Mouse (Mus musculus): ENCODE results near the gene Sf3b4. TPM values are rescaled to one million over a fixed set of nuclear protein-coding genes. Genes with fewer than 3 reads are reported as not detected.
"Not testable (repeated sequence)": the region's sequence is repeated elsewhere in the genome, so short reads cannot be mapped to it uniquely, and the experiment has no call there.

Sf3b4 gene
- polyA plus RNA-seq, 1 experiment from 2014 or later: 145 TPM

DNA sequence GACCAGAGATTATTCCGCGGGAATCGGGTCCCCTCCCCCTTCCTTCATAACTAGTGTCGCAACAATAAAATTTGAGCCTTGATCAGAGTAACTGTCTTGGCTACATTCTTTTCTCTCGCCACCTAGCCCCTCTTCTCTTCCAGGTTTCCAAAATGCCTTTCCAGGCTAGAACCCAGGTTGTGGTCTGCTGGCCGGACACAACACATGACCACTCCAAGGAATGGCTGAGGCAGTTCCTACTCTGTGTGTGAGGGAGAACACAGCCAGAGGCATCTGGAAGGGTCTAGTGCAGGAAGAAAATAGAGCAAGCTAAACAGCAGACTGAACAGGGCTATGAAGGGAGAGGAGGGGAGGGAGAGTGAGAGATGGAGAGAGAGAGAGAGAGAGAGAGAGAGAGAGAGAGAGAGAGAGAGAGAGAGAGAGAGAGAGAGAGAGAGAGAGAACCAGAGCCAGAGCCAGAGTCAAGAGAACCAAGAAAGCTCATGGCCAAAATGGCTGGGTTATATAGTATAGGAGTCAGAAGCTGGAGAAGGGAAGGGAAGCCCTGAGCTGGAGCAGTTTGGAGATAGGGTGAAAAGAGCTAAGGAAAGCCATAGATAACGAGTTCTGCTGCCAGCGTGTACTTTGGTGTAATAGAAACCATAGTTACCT is 26.6 kb downstream of the Sf3b4 start:
- not testable (repeated sequence) for H3K36me3 ChIP-seq (ENCODE audit: control insufficient read depth, insufficient read depth, low read length); H3K27me3 ChIP-seq (ENCODE audit: control insufficient read depth, insufficient read depth, low read length); H3K9ac ChIP-seq (replicated peaks; ENCODE audit: low read depth, low read length); H3K27ac ChIP-seq (ENCODE audit: low read depth, low read length); H3K9me3 ChIP-seq (ENCODE audit: control insufficient read depth, low read length); H3K4me3 ChIP-seq (ENCODE audit: low read depth, low read length); ATAC-seq (ENCODE audit: low read depth); H3K4me2 ChIP-seq (ENCODE audit: low read depth, low read length)
- 79% methylated on average over 3 of the region's 8 CpGs for WGBS
- H3K4me1 ChIP-seq (ENCODE audit: control insufficient read depth, insufficient read depth, low read length): peaks cover 11% of the 10 kb centered on the region; the same call in 1 of the 2 replicates

DNA sequence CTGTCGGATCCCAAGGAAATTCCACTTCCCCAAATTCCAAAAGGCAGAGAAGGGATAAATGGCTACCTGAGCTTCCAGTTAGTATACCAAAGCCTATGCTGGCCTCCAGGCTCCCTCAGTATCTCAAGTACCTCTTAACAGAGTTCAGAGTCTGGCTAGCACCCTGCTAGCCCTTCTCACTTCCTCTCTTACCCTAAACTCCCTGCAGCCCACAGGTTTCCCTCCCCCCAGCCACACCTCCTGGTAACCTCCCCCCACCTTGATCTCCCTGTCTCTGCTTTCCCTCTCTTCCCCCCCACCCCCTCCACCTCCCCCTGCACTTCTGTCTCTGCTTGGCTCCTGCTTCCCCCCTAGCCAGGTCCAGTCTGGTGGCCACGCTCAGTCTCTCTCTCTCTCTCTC is 27.6 kb downstream of the Sf3b4 start:
- no peak overlapping the region for H3K27ac ChIP-seq (ENCODE audit: low read depth, low read length)
- no peaks in the 10 kb centered on the region for H3K9me3 ChIP-seq (ENCODE audit: control insufficient read depth, low read length)
- no peaks in the 10 kb centered on the region for H3K36me3 ChIP-seq (ENCODE audit: control insufficient read depth, insufficient read depth, low read length)
- no peak overlapping the region for H3K4me2 ChIP-seq (ENCODE audit: low read depth, low read length)
- no peak overlapping the region for H3K9ac ChIP-seq (replicated peaks; ENCODE audit: low read depth, low read length)
- no peaks in the 10 kb centered on the region for H3K27me3 ChIP-seq (ENCODE audit: control insufficient read depth, insufficient read depth, low read length)
- peaks cover 11% of the 10 kb centered on the region; the same call in 1 of the 2 replicates for H3K4me1 ChIP-seq (ENCODE audit: control insufficient read depth, insufficient read depth, low read length)
- no peak for ATAC-seq (ENCODE audit: low read depth)
- no peak overlapping the region for H3K4me3 ChIP-seq (ENCODE audit: low read depth, low read length)
- 79% methylated on average over 2 of the region's 2 CpGs for WGBS

DNA sequence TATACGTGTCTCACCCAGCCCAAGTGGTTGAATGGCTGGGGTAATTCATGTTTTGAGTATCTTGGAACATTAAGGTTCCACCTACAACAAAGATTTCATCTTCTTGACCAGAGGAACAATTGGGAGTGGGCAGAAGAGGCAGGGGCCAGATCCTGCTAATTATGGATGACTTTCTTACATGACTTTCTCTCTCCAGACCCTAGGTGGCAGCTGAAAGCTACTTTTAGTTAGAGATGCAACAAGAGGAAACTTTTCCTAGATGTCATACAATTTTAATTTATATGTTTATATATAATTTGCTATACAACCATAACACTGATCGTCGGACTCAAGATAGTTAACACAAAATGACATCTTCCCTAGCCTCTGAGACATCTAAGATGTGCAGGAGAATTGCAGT is 35.7 kb downstream of the Sf3b4 start:
- Histone ChIP-seq H3K36me3 (ENCODE audit: control insufficient read depth, insufficient read depth, low read length) (no peaks in the 10 kb centered on the region), H3K9me3 (ENCODE audit: control insufficient read depth, low read length) (no peaks in the 10 kb centered on the region), H3K27me3 (ENCODE audit: control insufficient read depth, insufficient read depth, low read length) (no peaks in the 10 kb centered on the region), H3K9ac (replicated peaks; ENCODE audit: low read depth, low read length) (no peak overlapping the region), H3K4me3 (ENCODE audit: low read depth, low read length) (no peak overlapping the region), H3K27ac (ENCODE audit: low read depth, low read length) (no peak overlapping the region), H3K4me2 (ENCODE audit: low read depth, low read length) (no peak overlapping the region), H3K4me1 (ENCODE audit: control insufficient read depth, insufficient read depth, low read length) (no peaks in the 10 kb centered on the region)
- no peak for ATAC-seq (ENCODE audit: low read depth)
- WGBS: 88% methylated on average over 3 of the region's 3 CpGs

DNA sequence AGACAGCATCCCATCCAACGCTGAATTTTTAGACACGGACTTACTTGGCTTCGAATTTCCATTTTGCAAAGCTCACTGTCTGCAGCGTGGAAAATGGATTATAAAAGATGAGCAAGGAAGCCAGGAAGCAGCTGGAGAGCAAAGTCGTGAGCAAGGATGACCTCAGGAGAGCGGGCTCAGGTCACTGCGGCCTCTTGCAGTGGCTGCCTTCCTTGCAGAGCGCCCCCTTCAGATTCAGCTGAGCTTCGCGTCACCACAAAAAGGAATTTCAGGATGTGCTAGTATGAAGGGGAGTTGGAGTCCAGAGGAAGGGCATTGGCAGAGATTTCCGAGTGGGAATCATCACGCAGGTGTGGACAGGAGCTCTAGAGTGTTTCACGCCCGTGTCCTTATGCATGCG is 37.1 kb downstream of the Sf3b4 start:
- Histone ChIP-seq H3K27ac (ENCODE audit: low read depth, low read length) (no peak overlapping the region), H3K9ac (replicated peaks; ENCODE audit: low read depth, low read length) (no peak overlapping the region), H3K4me3 (ENCODE audit: low read depth, low read length) (no peak overlapping the region), H3K9me3 (ENCODE audit: control insufficient read depth, low read length) (no peaks in the 10 kb centered on the region), H3K27me3 (ENCODE audit: control insufficient read depth, insufficient read depth, low read length) (no peaks in the 10 kb centered on the region), H3K36me3 (ENCODE audit: control insufficient read depth, insufficient read depth, low read length) (no peaks in the 10 kb centered on the region), H3K4me2 (ENCODE audit: low read depth, low read length) (no peak overlapping the region), H3K4me1 (ENCODE audit: control insufficient read depth, insufficient read depth, low read length) (no peaks in the 10 kb centered on the region)
- no peak for ATAC-seq (ENCODE audit: low read depth)
- 32% methylated on average over 15 of the region's 15 CpGs for WGBS

DNA sequence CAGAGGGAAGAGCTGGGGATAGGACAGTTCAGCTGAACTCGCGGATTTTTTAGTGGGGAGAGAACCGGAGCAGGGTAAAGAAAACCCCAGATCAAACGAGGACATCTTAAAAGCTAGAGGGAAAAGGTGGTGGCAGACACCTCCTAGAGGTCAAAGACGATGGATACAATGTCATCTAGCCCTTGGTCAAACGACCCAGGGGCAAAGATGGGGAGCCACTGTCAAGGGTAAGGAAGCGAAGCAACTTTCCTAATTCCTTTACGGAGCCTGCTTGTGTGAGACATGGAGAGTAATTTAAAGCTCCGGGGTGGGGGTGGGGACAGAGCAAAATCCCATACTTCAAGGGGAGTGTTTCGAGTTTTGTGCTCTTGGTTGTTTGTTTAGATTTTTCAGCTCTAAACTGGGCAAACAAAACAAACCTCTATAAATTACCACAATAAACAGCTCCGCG is 47.1 kb downstream of the Sf3b4 start:
- H3K27me3 ChIP-seq (ENCODE audit: control insufficient read depth, insufficient read depth, low read length): no peaks in the 10 kb centered on the region
- peak overlapping the region; percentile 48 for H3K4me3 ChIP-seq (ENCODE audit: low read depth, low read length)
- no peaks in the 10 kb centered on the region for H3K36me3 ChIP-seq (ENCODE audit: control insufficient read depth, insufficient read depth, low read length)
- no peaks in the 10 kb centered on the region for H3K9me3 ChIP-seq (ENCODE audit: control insufficient read depth, low read length)
- H3K27ac ChIP-seq (ENCODE audit: low read depth, low read length): peak overlapping the region; percentile 95
- H3K4me2 ChIP-seq (ENCODE audit: low read depth, low read length): peak overlapping the region; percentile 83
- peaks cover 13% of the 10 kb centered on the region for H3K4me1 ChIP-seq (ENCODE audit: control insufficient read depth, insufficient read depth, low read length)
- H3K9ac ChIP-seq (replicated peaks; ENCODE audit: low read depth, low read length): peak overlapping the region; percentile 50
- WGBS: 0% methylated on average over 12 of the region's 12 CpGs
- peak; percentile 40 for ATAC-seq (ENCODE audit: low read depth)

DNA sequence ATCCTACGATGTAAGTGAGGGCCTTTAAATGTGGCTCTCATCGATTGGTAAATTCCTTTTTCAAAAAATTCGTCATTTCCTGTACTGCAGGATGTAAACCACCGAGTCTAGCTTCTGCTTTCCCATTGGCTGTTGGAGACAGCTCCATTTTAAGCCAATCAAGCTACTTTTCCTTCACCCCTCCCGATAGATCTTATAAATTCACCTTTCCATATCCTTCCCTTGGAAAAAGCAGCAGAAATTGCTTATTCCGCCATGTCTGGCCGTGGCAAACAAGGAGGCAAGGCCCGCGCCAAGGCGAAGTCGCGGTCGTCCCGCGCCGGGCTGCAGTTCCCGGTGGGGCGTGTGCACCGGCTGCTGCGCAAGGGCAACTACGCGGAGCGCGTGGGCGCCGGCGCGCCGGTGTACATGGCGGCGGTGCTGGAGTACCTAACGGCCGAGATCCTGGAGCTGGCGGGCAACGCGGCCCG is 47.6 kb downstream of the Sf3b4 start, which contains the start of the genes Bola1 and Hist2h2ab:
TSS of gene Bola1 (minus strand) at position 49 of the 470 bp plus-strand sequence.
TSS of gene Hist2h2ab (plus strand) at position 205 of the 470 bp plus-strand sequence.
- no peaks in the 10 kb centered on the region for H3K27me3 ChIP-seq (ENCODE audit: control insufficient read depth, insufficient read depth, low read length)
- H3K9ac ChIP-seq (replicated peaks; ENCODE audit: low read depth, low read length): peak within 1 kb of the TSS; percentile 54
- peak within 1 kb of the TSS; percentile 48 for H3K4me3 ChIP-seq (ENCODE audit: low read depth, low read length)
- peaks cover 13% of the 10 kb centered on the region for H3K4me1 ChIP-seq (ENCODE audit: control insufficient read depth, insufficient read depth, low read length)
- H3K27ac ChIP-seq (ENCODE audit: low read depth, low read length): peak within 1 kb of the TSS; percentile 95
- no peaks in the 10 kb centered on the region for H3K36me3 ChIP-seq (ENCODE audit: control insufficient read depth, insufficient read depth, low read length)
- H3K4me2 ChIP-seq (ENCODE audit: low read depth, low read length): peak within 1 kb of the TSS; percentile 83
- H3K9me3 ChIP-seq (ENCODE audit: control insufficient read depth, low read length): no peaks in the 10 kb centered on the region
- ATAC-seq (ENCODE audit: low read depth): peak; percentile 92
- under 1% methylated on average over 37 of the region's 37 CpGs for WGBS

DNA sequence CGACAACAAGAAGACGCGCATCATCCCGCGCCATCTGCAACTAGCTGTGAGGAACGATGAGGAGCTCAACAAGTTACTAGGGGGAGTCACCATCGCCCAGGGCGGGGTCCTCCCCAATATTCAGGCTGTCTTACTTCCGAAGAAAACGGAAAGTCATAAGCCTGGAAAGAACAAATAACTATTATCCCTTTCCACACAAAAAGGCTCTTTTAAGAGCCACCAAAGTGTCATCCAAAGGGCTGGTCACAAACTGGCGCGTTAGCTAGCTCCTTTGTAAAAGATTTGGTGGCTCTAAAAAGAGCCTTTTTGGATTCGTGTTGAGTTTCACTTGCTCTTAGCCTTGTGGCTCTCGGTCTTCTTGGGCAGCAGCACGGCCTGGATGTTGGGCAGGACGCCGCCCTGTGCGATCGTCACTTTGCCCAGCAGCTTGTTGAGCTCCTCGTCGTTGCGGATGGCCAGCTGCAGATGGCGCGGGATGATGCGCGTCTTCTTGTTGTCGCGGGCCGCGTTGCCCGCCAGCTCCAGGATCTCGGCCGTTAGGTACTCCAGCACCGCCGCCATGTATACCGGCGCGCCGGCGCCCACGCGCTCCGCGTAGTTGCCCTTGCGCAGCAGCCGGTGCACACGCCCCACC is 48.1 kb downstream of the Sf3b4 start:
- peak; percentile 38 for ATAC-seq (ENCODE audit: low read depth)
- H3K9me3 ChIP-seq (ENCODE audit: control insufficient read depth, low read length); H3K27me3 ChIP-seq (ENCODE audit: control insufficient read depth, insufficient read depth, low read length); H3K36me3 ChIP-seq (ENCODE audit: control insufficient read depth, insufficient read depth, low read length): not testable (repeated sequence)
- Histone ChIP-seq H3K27ac (ENCODE audit: low read depth, low read length) (peak overlapping the region; percentile 95), H3K4me1 (ENCODE audit: control insufficient read depth, insufficient read depth, low read length) (peaks cover 13% of the 10 kb centered on the region), H3K4me2 (ENCODE audit: low read depth, low read length) (peak overlapping the region; percentile 83), H3K9ac (replicated peaks; ENCODE audit: low read depth, low read length) (peak overlapping the region; percentile 54), H3K4me3 (ENCODE audit: low read depth, low read length) (peak overlapping the region; percentile 48)
- WGBS: under 1% methylated on average over 23 of the region's 47 CpGs

DNA sequence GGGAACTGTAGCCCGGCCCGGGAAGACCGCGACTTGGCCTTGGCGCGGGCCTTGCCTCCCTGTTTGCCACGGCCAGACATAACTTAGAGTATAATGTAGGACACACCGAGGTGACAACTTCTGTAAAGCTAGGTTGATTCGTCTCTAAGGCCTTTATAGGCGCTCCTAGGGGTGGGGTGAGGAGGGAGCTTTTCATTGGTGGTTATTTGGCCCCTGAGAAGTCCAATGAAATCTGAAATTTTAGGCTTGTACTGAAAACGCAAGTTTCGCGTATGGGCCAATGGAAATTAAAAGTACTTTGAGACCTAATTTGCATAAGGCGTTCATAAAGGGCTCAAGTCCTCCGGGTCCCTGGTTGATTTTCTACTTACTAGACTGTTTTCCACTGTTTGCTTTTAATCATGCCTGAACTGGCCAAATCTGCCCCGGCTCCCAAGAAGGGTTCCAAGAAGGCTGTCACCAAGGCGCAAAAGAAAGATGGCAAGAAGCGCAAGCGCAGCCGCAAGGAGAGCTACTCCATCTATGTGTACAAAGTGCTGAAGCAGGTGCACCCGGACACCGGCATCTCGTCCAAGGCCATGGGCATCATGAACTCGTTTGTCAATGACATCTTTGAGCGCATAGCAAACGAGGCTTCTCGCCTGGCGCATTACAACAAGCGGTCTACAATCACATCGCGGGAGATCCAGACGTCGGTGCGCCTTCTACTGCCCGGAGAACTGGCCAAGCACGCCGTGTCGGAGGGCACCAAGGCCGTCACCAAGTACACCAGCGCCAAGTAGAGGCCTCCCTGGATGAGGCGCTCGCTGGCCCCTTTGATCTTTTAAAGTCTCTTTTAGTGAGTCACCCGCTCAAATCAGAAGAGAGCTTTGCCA is 48.9 kb downstream of the Sf3b4 start, which contains the start of the genes Hist2h2ac and Hist2h2be:
TSS of gene Hist2h2ac (minus strand) at position 116 of the 875 bp plus-strand sequence.
TSS of gene Hist2h2be (plus strand) at position 355 of the 875 bp plus-strand sequence.
- Histone ChIP-seq H3K36me3 (ENCODE audit: control insufficient read depth, insufficient read depth, low read length) (no peaks in the 10 kb centered on the region), H3K4me3 (ENCODE audit: low read depth, low read length) (peak within 1 kb of the TSS; percentile 48), H3K4me1 (ENCODE audit: control insufficient read depth, insufficient read depth, low read length) (peaks cover 13% of the 10 kb centered on the region), H3K4me2 (ENCODE audit: low read depth, low read length) (peak within 1 kb of the TSS; percentile 83), H3K9me3 (ENCODE audit: control insufficient read depth, low read length) (no peaks in the 10 kb centered on the region), H3K9ac (replicated peaks; ENCODE audit: low read depth, low read length) (peak within 1 kb of the TSS; percentile 54), H3K27ac (ENCODE audit: low read depth, low read length) (peak within 1 kb of the TSS; percentile 95), H3K27me3 (ENCODE audit: control insufficient read depth, insufficient read depth, low read length) (no peaks in the 10 kb centered on the region)
- WGBS: under 1% methylated on average over 43 of the region's 43 CpGs
- ATAC-seq (ENCODE audit: low read depth): peak; percentile 77
